Comparison of ENCODE assay signal across 15 mouse cellular contexts in the genomic region with DNA sequence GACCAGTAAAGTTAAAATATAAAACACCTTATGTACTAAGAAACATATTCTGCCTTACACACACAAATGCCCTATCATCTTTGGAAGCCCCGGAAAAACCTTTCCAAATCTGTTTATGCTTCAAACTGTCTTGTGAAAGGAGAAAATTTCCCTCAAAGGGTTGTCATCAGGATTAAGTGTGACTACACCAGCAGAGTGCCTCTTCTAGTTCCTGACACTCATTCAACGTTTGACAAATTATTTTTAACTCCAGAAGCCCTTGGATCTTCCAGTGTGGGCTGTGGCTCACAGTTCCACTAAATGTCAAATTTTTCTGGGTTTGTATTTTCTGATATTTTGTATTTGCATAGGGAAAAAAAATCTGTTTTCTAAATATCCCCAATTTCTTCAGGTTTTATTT. TPM values are rescaled to one million over a fixed set of nuclear protein-coding genes. Genes with fewer than 3 reads are reported as not detected.
DNase-seq lines count a peak whose midpoint lies in the region; ATAC-seq and TF ChIP-seq lines count a peak whose summit lies in the region.
"Had no signal": no experiment of that assay in that cellular context is flagged by ENCODE, and none has a peak within 500 bp of the region (broad histone marks: within the 10 kb centered on the region; RNA-seq: fewer than 3 reads in every experiment).

No protein-coding gene starts in this region.

- H3K9me3 ChIP-seq in heart, embryonic 13.5 days: no peaks in the 10 kb centered on the region
- H3K9me3 ChIP-seq: embryonic facial prominence, embryonic 12.5 days; intestine, embryonic 15.5 days; limb, embryonic 15.5 days had no signal

- no peak for ATAC-seq in heart, embryonic 13.5 days (ENCODE audit: extremely low read depth, insufficient number of reproducible peaks, low FRiP score, low TSS enrichment)
- ATAC-seq: intestine, embryonic 15.5 days had no signal

- no peak overlapping the region for H3K9ac ChIP-seq in heart, embryonic 13.5 days
- H3K9ac ChIP-seq: embryonic facial prominence, embryonic 12.5 days; intestine, embryonic 15.5 days; limb, embryonic 15.5 days had no signal

- H3K4me3 ChIP-seq in heart, embryonic 13.5 days: no peak overlapping the region
- no peak overlapping the region for H3K4me3 ChIP-seq in layer of hippocampus, adult 2 months
- H3K4me3 ChIP-seq: embryonic facial prominence, embryonic 12.5 days; intestine, embryonic 15.5 days; limb, embryonic 15.5 days had no signal

- peak overlapping the region; percentile 57 for H3K27ac ChIP-seq in heart, embryonic 13.5 days (replicated peaks)
- H3K27ac ChIP-seq in layer of hippocampus, adult 2 months: peak overlapping the region; percentile 62
- H3K27ac ChIP-seq: embryonic facial prominence, embryonic 12.5 days; intestine, embryonic 15.5 days; limb, embryonic 15.5 days had no signal

- 18% methylated on average over 2 of the region's 2 CpGs for WGBS in heart, embryonic 13.5 days

- no peaks in the 10 kb centered on the region for H3K36me3 ChIP-seq in heart, embryonic 13.5 days
- H3K36me3 ChIP-seq: embryonic facial prominence, embryonic 12.5 days; intestine, embryonic 15.5 days; limb, embryonic 15.5 days had no signal

- no peak for DNase-seq in heart, adult 18-20 months
- no peak for DNase-seq in layer of hippocampus, adult 2 months (ENCODE audit: low spot score in 2 of 2)
- no peak for DNase-seq in layer of hippocampus, postnatal 10 days (ENCODE audit: low spot score in 2 of 2)
- DNase-seq in brain, adult 2 months (ENCODE audit: low read depth, low spot score): peak; percentile 25
- DNase-seq in brain, embryonic 14.5 days (ENCODE audit: low read depth): peak; percentile 41
- no peak for DNase-seq in right cerebral cortex, postnatal 25 days
- DNase-seq: adrenal gland, postnatal 25 days; cerebellum, adult 9-10 months; layer of hippocampus, postnatal 36 days; lung, adult 18-20 months; right cerebral cortex, postnatal 14 days had no signal

- H3K27me3 ChIP-seq in heart, embryonic 13.5 days (replicated peaks): no peaks in the 10 kb centered on the region
- H3K27me3 ChIP-seq: embryonic facial prominence, embryonic 12.5 days; intestine, embryonic 15.5 days; limb, embryonic 15.5 days had no signal

- TF ChIP-seq POLR2A in brain, embryonic 14.5 days (IDR thresholded peaks at IDR 0.05; ENCODE audit: borderline replicate concordance, extremely low read depth, insufficient read depth, insufficient read length, poor library complexity, severe bottlenecking): no peak

- no peak for TF ChIP-seq CTCF in layer of hippocampus, adult 2 months (conservative IDR thresholded peaks at IDR 0.05)
- no peak for TF ChIP-seq CTCF in brain, embryonic 14.5 days (IDR thresholded peaks at IDR 0.05; ENCODE audit: borderline replicate concordance, extremely low read depth, insufficient read depth, insufficient read length)

- peak overlapping the region; percentile 29 for H3K4me2 ChIP-seq in heart, embryonic 13.5 days
- H3K4me2 ChIP-seq: embryonic facial prominence, embryonic 12.5 days; intestine, embryonic 15.5 days; limb, embryonic 15.5 days had no signal

- peaks cover 48% of the 10 kb centered on the region for H3K4me1 ChIP-seq in heart, embryonic 13.5 days
- H3K4me1 ChIP-seq: limb, embryonic 15.5 days had no signal

RNA-seq across cellular contexts. Expression of a gene that starts 10.6 kb away (rescaled TPM):
- polyA plus RNA-seq in heart, embryonic 13.5 days (2015; fragmentation: Nextera tagmentation; extraction: Ambion mirVana): 15.0 and 18.6 TPM in 2 replicates
- total RNA-seq in heart, adult 18-20 months (2021): 1 to 10 TPM; 4.4 to 4.9 TPM
- total RNA-seq in layer of hippocampus, adult 2 months (2021): 10 to 100 TPM; 26.1 to 28.7 TPM
- total RNA-seq in layer of hippocampus, postnatal 10 days (2021): 10 to 100 TPM; 20.3 to 24.4 TPM
- 8.6 and 9.3 TPM in 2 replicates for polyA plus RNA-seq in brain, embryonic 14.5 days (2012; rRNA removed)

Comparison
In these comparisons a context has a peak if more than half of its experiments do, and no peak if none do; other contexts are left out.
1. DNase-seq: peak in brain, adult 2 months (single experiment) and brain, embryonic 14.5 days (single experiment); none in heart, adult 18-20 months (0 of 2), layer of hippocampus, adult 2 months (0 of 2), layer of hippocampus, postnatal 10 days (0 of 2) and right cerebral cortex, postnatal 25 days (single experiment).